7 mouse cellular contexts compared by ENCODE assay signal in genomic region chr9:35210542-35211474, GRCm38 (mm10). TPM values are rescaled to one million over a fixed set of nuclear protein-coding genes. Genes with fewer than 3 reads are reported as not detected.
DNase-seq lines count a peak whose midpoint lies in the region; ATAC-seq lines count a peak whose summit lies in the region.

Gene Foxred1 (minus strand): TSS chr9:35211055.

- H3K36me3 ChIP-seq in intestine, embryonic 15.5 days = peaks cover 41% of the 10 kb centered on the region
- H3K36me3 ChIP-seq in midbrain, embryonic 10.5 days = peaks cover 67% of the 10 kb centered on the region

- intact Hi-C loops in gastrocnemius, postnatal 36 days (cut with DNase I) = no loop called here
- intact Hi-C loops in left cerebral cortex, postnatal 25 days (cut with DNase I) = loop anchor here (5.0 kb wide), 1 partner anchor 56 kb away; the partner anchor contains the start of genes Fam118b and Rpusd4

- H3K9me3 ChIP-seq in intestine, embryonic 15.5 days = no peaks in the 10 kb centered on the region
- no peaks in the 10 kb centered on the region for H3K9me3 ChIP-seq in midbrain, embryonic 10.5 days (replicated peaks)

- H3K27me3 ChIP-seq in intestine, embryonic 15.5 days (replicated peaks) = no peaks in the 10 kb centered on the region
- no peaks in the 10 kb centered on the region for H3K27me3 ChIP-seq in midbrain, embryonic 10.5 days (ENCODE audit: low read depth, poor library complexity, severe bottlenecking)

- H3K4me3 ChIP-seq in intestine, embryonic 15.5 days (replicated peaks) = peak within 1 kb of the TSS; percentile 69
- H3K4me3 ChIP-seq in midbrain, embryonic 10.5 days = peak within 1 kb of the TSS; percentile 90

- H3K9ac ChIP-seq in intestine, embryonic 15.5 days = peak within 1 kb of the TSS; percentile 77

- peak within 1 kb of the TSS; percentile 87 for H3K27ac ChIP-seq in intestine, embryonic 15.5 days
- peak within 1 kb of the TSS; percentile 93 for H3K27ac ChIP-seq in midbrain, embryonic 10.5 days (replicated peaks)

- peak within 1 kb of the TSS; percentile 75 for H3K4me2 ChIP-seq in intestine, embryonic 15.5 days (replicated peaks)

- H3K4me1 ChIP-seq in intestine, embryonic 15.5 days (replicated peaks) = peaks cover 12% of the 10 kb centered on the region
- peaks cover 23% of the 10 kb centered on the region for H3K4me1 ChIP-seq in midbrain, embryonic 10.5 days

- peak; percentile 100 for ATAC-seq in intestine, embryonic 15.5 days

- peak; percentile 99 for DNase-seq in adrenal gland, adult 2 months
- peak; percentile 97 for DNase-seq in embryo, embryonic 11.5 days (ENCODE audit: low read depth, low spot score)
- DNase-seq in gastrocnemius, postnatal 36 days = peak; percentile 97 to 99
- peak; percentile 99 to 100 for DNase-seq in left cerebral cortex, postnatal 25 days (ENCODE audit: low spot score in 2 of 2)
- DNase-seq in midbrain, embryonic 10.5 days (ENCODE audit: low spot score) = peak; percentile 99
- DNase-seq in right cerebral cortex, postnatal 4 days = peak; percentile 97

- WGBS in intestine, embryonic 15.5 days = 1% methylated on average over 65 of the region's 72 CpGs
- 1% methylated on average over 72 of the region's 72 CpGs for WGBS in midbrain, embryonic 10.5 days

RNA-seq across cellular contexts. Expression of gene Foxred1, which starts in this region (rescaled TPM):
- total RNA-seq in adrenal gland, adult 2 months (2021) = 10 to 100 TPM; 40.6 to 53.7 TPM
- 14.4 and 16.8 TPM in 2 replicates for polyA plus RNA-seq in adrenal gland, adult 2 months (2012; rRNA removed)
- total RNA-seq in gastrocnemius, postnatal 36 days (2021) = 10 to 100 TPM; 17.8 to 24.4 TPM
- polyA plus RNA-seq in intestine, embryonic 15.5 days (2015; fragmentation: Nextera tagmentation; extraction: Ambion mirVana) = 42.0 and 42.4 TPM in 2 replicates
- total RNA-seq in left cerebral cortex, postnatal 25 days (2021) = 10 to 100 TPM; 35.0 to 42.5 TPM
- 54.6 and 57.2 TPM in 2 replicates for polyA plus RNA-seq in midbrain, embryonic 10.5 days (2016; fragmentation: Nextera tagmentation; extraction: Ambion mirVana)

Comparison
In these comparisons a context has a peak if more than half of its experiments do, and no peak if none do; other contexts are left out.
1. Peak in every context shown above with its lines: DNase-seq, ATAC-seq, H3K4me3 ChIP-seq and H3K27ac ChIP-seq.